14 mouse cellular contexts compared by ENCODE assay signal in genomic region chr2:45227276-45227944, GRCm38 (mm10).
A peak's percentile ranks its signal among the peaks of the same experiment; 100 is the strongest.
DNase-seq lines count a peak whose midpoint lies in the region; ATAC-seq and TF ChIP-seq lines count a peak whose summit lies in the region.
"Had no signal": no experiment of that assay in that cellular context is flagged by ENCODE, and none has a peak within 500 bp of the region (broad histone marks: within the 10 kb centered on the region; RNA-seq: fewer than 3 reads in every experiment).

No protein-coding gene starts in this region.

- ATAC-seq in embryonic facial prominence, embryonic 15.5 days (ENCODE audit: insufficient number of reproducible peaks, low FRiP score, low TSS enrichment, low read depth), result peak; percentile 84; the same call in 1 of the 2 replicates
- peak; percentile 41; the same call in 1 of the 2 replicates for ATAC-seq in hindbrain, embryonic 16.5 days
- ATAC-seq in neural tube, embryonic 11.5 days (ENCODE audit: insufficient read depth, low FRiP score, low TSS enrichment), result no peak
- no peak for ATAC-seq in megakaryocyte, adult 5-6 weeks (ENCODE audit: poor library complexity, severe bottlenecking)

- intact Hi-C loops in heart, adult 2 months (cut with DNase I), result no loop called here

- H3K9ac ChIP-seq in heart, adult 2 months (ENCODE audit: low read depth, low read length), result no peak overlapping the region
- H3K9ac ChIP-seq in embryonic facial prominence, embryonic 15.5 days, result no peak overlapping the region
- no peak overlapping the region for H3K9ac ChIP-seq in hindbrain, embryonic 16.5 days (ENCODE audit: low read depth, low read length)
- no peak overlapping the region for H3K9ac ChIP-seq in neural tube, embryonic 11.5 days (ENCODE audit: low read length)
- H3K9ac ChIP-seq: limb, embryonic 15.5 days had no signal

- H3K27me3 ChIP-seq in heart, adult 2 months (ENCODE audit: control insufficient read depth, insufficient read depth, low read length), result no peaks in the 10 kb centered on the region
- H3K27me3 ChIP-seq in embryonic facial prominence, embryonic 15.5 days, result no peaks in the 10 kb centered on the region
- no peaks in the 10 kb centered on the region for H3K27me3 ChIP-seq in hindbrain, embryonic 16.5 days (replicated peaks; ENCODE audit: control insufficient read depth, insufficient read depth, low read length)
- H3K27me3 ChIP-seq in neural tube, embryonic 11.5 days (ENCODE audit: control insufficient read depth, insufficient read depth, low read length), result no peaks in the 10 kb centered on the region
- no peaks in the 10 kb centered on the region for H3K27me3 ChIP-seq in kidney, adult 2 months (replicated peaks; ENCODE audit: control insufficient read depth, insufficient read depth, low read length)

- H3K27ac ChIP-seq in heart, adult 2 months, result no peak overlapping the region
- 0 out of 2 replicates have a peak overlapping the region, but pooled peaks have one; percentile 7 for H3K27ac ChIP-seq in embryonic facial prominence, embryonic 15.5 days (replicated peaks)
- no peak overlapping the region for H3K27ac ChIP-seq in hindbrain, embryonic 16.5 days (ENCODE audit: low read depth, low read length)
- no peak overlapping the region for H3K27ac ChIP-seq in neural tube, embryonic 11.5 days (ENCODE audit: low read depth, low read length)
- no peak overlapping the region for H3K27ac ChIP-seq in kidney, adult 2 months (ENCODE audit: insufficient read depth, low read depth, low read length)
- H3K27ac ChIP-seq: limb, embryonic 15.5 days; macrophage had no signal

- DNase-seq in heart, adult 11 months, result peak; percentile 89
- no peak for DNase-seq in heart, adult 2 months
- DNase-seq in neural tube, embryonic 11.5 days (ENCODE audit: low spot score), result peak; percentile 30
- DNase-seq in kidney, postnatal 36 days, result no peak
- no peak for DNase-seq in kidney, adult 2 months
- DNase-seq: adrenal gland, postnatal 25 days; heart, postnatal 14 days; kidney, postnatal 4 days; thymus, postnatal 36 days had no signal

- H3K79me2 ChIP-seq in heart, adult 2 months (replicated peaks; ENCODE audit: control insufficient read depth, insufficient read depth, low read length), result no peaks in the 10 kb centered on the region

- no peak for TF ChIP-seq POLR2A in heart, adult 2 months (IDR thresholded peaks at IDR 0.05; ENCODE audit: insufficient read depth, low read depth, low read length)
- no peak for TF ChIP-seq POLR2A in kidney, adult 2 months (IDR thresholded peaks at IDR 0.05; ENCODE audit: low read depth, low read length)

- 62% methylated on average over 14 of the region's 14 CpGs for WGBS in heart, adult 2 months
- 16% methylated on average over 14 of the region's 14 CpGs for WGBS in embryonic facial prominence, embryonic 15.5 days
- WGBS in hindbrain, embryonic 16.5 days, result 23% methylated on average over 14 of the region's 14 CpGs
- 26% methylated on average over 14 of the region's 14 CpGs for WGBS in neural tube, embryonic 11.5 days
- 77% methylated on average over 14 of the region's 14 CpGs for WGBS in kidney, adult 2 months

- TF ChIP-seq EP300 in heart, adult 2 months (IDR thresholded peaks at IDR 0.05; ENCODE audit: insufficient read depth, low read depth, low read length), result no peak

- H3K36me3 ChIP-seq in heart, adult 2 months (ENCODE audit: control insufficient read depth, insufficient read depth, low read length), result no peaks in the 10 kb centered on the region
- H3K36me3 ChIP-seq in embryonic facial prominence, embryonic 15.5 days, result no peaks in the 10 kb centered on the region
- no peaks in the 10 kb centered on the region for H3K36me3 ChIP-seq in hindbrain, embryonic 16.5 days (ENCODE audit: control insufficient read depth, insufficient read depth, low read length)
- no peaks in the 10 kb centered on the region for H3K36me3 ChIP-seq in neural tube, embryonic 11.5 days (ENCODE audit: control insufficient read depth, insufficient read depth, low read length)
- H3K36me3 ChIP-seq in kidney, adult 2 months (ENCODE audit: control insufficient read depth, insufficient read depth, low read length), result no peaks in the 10 kb centered on the region
- H3K36me3 ChIP-seq: limb, embryonic 15.5 days had no signal

- 0 out of 2 replicates have a peak overlapping the region, but pooled peaks have one; percentile 27 for H3K4me2 ChIP-seq in embryonic facial prominence, embryonic 15.5 days (replicated peaks)
- peak overlapping the region; percentile 27 for H3K4me2 ChIP-seq in hindbrain, embryonic 16.5 days (ENCODE audit: low read length)
- H3K4me2 ChIP-seq in neural tube, embryonic 11.5 days (ENCODE audit: low read depth), result no peak overlapping the region
- H3K4me2 ChIP-seq: limb, embryonic 15.5 days had no signal

- no peak overlapping the region for H3K4me3 ChIP-seq in heart, adult 2 months
- no peak overlapping the region for H3K4me3 ChIP-seq in embryonic facial prominence, embryonic 15.5 days (replicated peaks)
- no peak overlapping the region for H3K4me3 ChIP-seq in hindbrain, embryonic 16.5 days (ENCODE audit: low read length)
- no peak overlapping the region for H3K4me3 ChIP-seq in neural tube, embryonic 11.5 days (ENCODE audit: low read depth, low read length)
- no peak overlapping the region for H3K4me3 ChIP-seq in kidney, adult 2 months (ENCODE audit: insufficient read depth, low read depth, low read length)
- H3K4me3 ChIP-seq: limb, embryonic 15.5 days had no signal

- H3K4me1 ChIP-seq in heart, adult 2 months (ENCODE audit: control insufficient read depth, insufficient read depth, low read length), result no peaks in the 10 kb centered on the region
- H3K4me1 ChIP-seq in embryonic facial prominence, embryonic 15.5 days, result peaks cover 8% of the 10 kb centered on the region; the same call in 1 of the 2 replicates
- 0 out of 2 replicates have a peak, but pooled peaks cover 3% of the 10 kb centered on the region for H3K4me1 ChIP-seq in hindbrain, embryonic 16.5 days (ENCODE audit: control insufficient read depth, insufficient read depth, low read depth, low read length)
- H3K4me1 ChIP-seq in neural tube, embryonic 11.5 days (ENCODE audit: control insufficient read depth, insufficient read depth, low read length), result peaks cover 4% of the 10 kb centered on the region; the same call in 1 of the 2 replicates
- no peaks in the 10 kb centered on the region for H3K4me1 ChIP-seq in kidney, adult 2 months (ENCODE audit: control insufficient read depth, insufficient read depth, low read length)

- no peak for TF ChIP-seq CTCF in heart, adult 2 months (IDR thresholded peaks at IDR 0.05)
- no peak for TF ChIP-seq CTCF in kidney, adult 2 months (conservative IDR thresholded peaks at IDR 0.05; ENCODE audit: insufficient read depth, insufficient read length, low read depth, low read length)

- H3K9me3 ChIP-seq in embryonic facial prominence, embryonic 15.5 days (replicated peaks), result no peaks in the 10 kb centered on the region
- no peaks in the 10 kb centered on the region for H3K9me3 ChIP-seq in hindbrain, embryonic 16.5 days (ENCODE audit: control insufficient read depth, low read length)
- no peaks in the 10 kb centered on the region for H3K9me3 ChIP-seq in neural tube, embryonic 11.5 days (ENCODE audit: control insufficient read depth, low read length)
- H3K9me3 ChIP-seq: limb, embryonic 15.5 days had no signal

Comparison
In these comparisons a context has a peak if more than half of its experiments do, and no peak if none do; other contexts are left out.
1. DNase-seq: peak in heart, adult 11 months (single experiment) and neural tube, embryonic 11.5 days (single experiment); none in heart, adult 2 months (0 of 2), kidney, postnatal 36 days (0 of 2) and kidney, adult 2 months (single experiment).
2. ATAC-seq: peak in embryonic facial prominence, embryonic 15.5 days (single experiment) and hindbrain, embryonic 16.5 days (single experiment); none in neural tube, embryonic 11.5 days (single experiment) and megakaryocyte, adult 5-6 weeks (single experiment).